Mouse (Mus musculus): Measurements from ENCODE around the gene Sh2d3c.

DNA sequence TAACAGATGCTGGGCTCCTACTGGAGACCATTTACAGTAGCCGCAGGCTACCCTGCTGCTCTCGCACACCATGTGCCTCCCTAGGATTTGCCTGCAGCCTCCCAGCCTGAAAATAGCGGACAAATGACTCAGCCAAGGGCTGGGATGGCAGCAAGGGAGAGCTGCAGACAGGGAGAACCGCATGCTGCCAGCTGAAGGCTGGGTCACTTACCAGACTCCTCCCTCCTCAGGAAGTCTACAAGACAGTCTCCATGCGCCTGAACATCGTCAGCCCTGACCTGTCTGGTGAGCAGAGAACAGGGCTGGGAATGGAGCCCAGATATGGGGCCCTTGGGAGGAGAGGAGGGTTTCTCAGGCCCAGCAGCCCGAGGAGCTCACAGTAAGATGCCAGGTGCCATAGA lies 40.8 kb upstream of the Sh2d3c start:
- TF ChIP-seq POLR2A (IDR thresholded peaks at IDR 0.05; ENCODE audit: insufficient read length, low read depth) (peak; percentile 74), MAX (IDR thresholded peaks at IDR 0.05; ENCODE audit: low read depth) (no peak), E2F4 (IDR thresholded peaks at IDR 0.05; ENCODE audit: insufficient read depth) (no peak), TCF12 (IDR thresholded peaks at IDR 0.05; ENCODE audit: insufficient read depth, poor library complexity, severe bottlenecking) (no peak), CEBPB (IDR thresholded peaks at IDR 0.05; ENCODE audit: insufficient read depth, poor library complexity, severe bottlenecking) (no peak), USF1 (IDR thresholded peaks at IDR 0.05; ENCODE audit: low read depth) (no peak), MYOG (IDR thresholded peaks at IDR 0.05; ENCODE audit: control insufficient read depth in 1 of 3, insufficient read depth in 1 of 3, insufficient read length in 2 of 3, low read depth in 2 of 3) (peak in 2 of 3 experiments; percentile 38 to 66), MYOD1 (IDR thresholded peaks at IDR 0.05; ENCODE audit: control insufficient read depth in 1 of 3, insufficient read length in 2 of 3, low read depth in 2 of 3) (peak in 2 of 3 experiments; percentile 41 to 70)

Data from myocyte (in vitro differentiated cells).